Mouse (Mus musculus) 3T3-L1 (cell line): ENCODE measurements at regions not wholly inside any gene's neighbourhood (a gene's known extent, or its start where the extent isn't known, plus 50 kb on each side); places are given as distances from the start of the nearest gene placed in this dataset.
"Not testable (repeated sequence)": the region's sequence is repeated elsewhere in the genome, so short reads cannot be mapped to it uniquely, and the experiment has no call there.

Experiments used
- DNase-seq: peaks from one replicate; pipeline ENCODE4 v3.0.0-alpha.2; 2015; ENCODE audit warnings: low read depth, low spot score

DNA sequence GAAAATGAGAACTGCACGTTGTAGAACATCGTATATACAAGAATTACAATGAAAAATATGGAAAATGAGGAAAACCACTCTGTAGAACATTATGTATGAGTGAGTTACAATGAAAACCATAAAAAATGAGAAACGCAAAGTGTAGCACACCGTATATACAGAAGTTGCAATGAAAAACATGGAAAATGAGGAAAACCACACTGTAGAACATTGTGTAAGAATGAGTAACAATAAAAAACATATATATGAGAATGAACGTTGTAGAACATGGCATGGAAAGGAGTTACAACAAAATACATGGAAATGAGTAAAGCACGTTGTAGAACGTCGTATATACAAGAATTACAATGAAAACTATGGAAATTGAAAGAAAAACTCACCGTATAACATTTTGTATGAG lies 378.6 kb downstream of the Gm3376 start:
- DNase-seq: peak; percentile 51

DNA sequence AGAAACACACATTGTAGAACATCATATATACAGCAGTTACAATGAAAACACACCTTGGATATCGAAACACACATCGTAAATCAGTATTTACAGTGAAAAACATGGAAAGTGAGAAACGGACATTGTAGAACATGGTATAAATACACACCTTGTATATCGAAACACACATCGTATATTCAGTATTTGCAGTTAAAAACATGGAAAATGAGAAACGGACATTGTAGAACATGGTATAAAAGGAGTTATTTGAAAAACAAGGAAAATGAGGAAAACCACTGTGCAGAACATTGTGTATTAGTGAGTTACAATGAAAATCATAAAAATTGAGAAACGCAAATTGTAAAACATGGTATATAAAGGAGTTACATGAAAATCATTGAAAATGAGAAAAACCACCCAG lies 379.2 kb downstream of the Gm3376 start:
- not testable (repeated sequence) for DNase-seq

DNA sequence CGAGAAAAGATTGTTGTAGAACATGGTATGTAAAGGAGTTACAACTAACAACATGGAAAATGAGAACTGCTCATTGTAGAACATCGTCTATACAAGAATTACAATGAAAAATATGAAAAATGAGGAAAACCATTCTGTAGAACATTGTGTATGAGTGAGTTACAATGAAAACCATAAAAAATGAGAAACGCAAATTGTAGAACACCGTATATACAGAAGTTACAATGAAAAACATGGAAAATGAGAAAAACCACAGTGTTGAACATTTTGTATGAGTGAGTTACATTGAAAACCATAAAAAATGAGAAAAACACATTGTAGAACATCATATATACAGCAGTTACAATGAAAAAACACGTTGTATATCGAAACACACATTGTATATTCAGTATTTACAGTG lies 381.5 kb downstream of the Gm3376 start:
- not testable (repeated sequence) for DNase-seq

DNA sequence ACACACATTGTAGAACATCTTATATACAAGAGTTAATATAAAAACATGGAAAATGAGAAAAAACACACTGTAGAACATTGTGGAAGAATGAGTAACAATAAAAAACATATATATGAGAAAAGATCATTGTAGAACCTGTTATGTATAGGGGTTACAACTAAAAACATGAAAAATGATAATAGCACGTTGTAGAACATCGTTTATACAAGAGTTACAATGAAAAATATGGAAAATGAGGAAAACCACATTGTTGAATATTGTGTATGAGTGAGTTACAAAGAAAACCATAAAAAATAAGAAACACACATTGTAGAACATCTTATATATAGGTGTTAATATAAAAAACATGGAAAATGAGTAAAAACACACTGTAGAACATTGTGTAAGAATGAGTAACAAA lies 388.9 kb downstream of the Gm3376 start:
- DNase-seq: no peak
